Mouse (Mus musculus): ENCODE measurements around the gene Dnali1. TPM values are rescaled to one million over a fixed set of nuclear protein-coding genes. Genes with fewer than 3 reads are reported as not detected.

Gene Dnali1
- polyA plus RNA-seq (2017; shearing (Covaris generic)), result not detected

GRCm38 (mm10) chr4:125065517-125066307 lies at the start of gene Dnali1:
Dnali1 (minus strand) TSS chr4:125065703.

DNA sequence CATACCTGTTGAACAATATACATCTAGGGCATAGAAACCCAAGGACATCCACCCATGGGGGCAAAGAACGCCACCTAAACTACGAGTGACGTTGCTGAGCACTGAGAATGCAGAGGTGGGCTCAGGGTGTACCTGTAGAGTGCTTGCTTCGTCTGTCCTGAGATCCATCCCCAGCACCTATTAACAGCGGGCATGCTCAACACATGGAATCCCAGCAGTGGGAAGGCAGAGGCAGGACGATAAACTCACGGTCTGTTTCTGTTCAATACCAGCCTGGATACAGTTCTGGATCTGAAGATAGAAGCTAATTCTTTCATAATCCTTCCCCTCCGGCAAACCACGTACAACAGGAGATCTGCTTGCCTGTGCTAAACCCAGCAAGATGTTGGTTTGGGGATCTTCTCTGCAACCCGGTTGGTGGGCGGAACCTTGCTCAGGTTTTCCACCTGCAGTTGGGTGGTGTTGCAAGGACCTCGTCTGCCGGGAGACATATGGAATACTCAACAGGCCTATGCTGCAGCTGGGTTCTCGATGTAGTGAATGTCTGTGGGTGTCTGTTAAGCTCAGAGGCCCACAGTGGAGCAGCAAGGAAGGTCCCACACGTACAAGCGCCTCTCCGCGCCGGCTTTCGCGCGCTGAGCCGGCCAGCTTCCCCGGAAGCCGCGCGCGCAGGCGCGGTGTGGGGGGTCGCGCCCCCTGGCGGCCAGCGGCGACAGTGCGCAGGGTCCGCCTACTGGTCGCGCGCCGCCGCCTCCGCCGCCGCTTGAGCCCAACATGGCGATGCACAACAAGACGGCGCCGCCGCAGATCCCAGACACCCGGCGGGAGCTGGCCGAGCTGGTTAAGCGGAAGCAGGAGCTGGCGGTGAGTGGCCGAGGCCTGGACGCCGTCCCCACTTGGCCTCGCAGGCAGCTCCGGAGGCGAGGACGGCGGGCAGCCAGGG lies 19.2 kb upstream of the Dnali1 start, which contains the start of gene Meaf6:
Gene Meaf6 (plus strand): TSS at position 732 of the 943 bp plus-strand sequence.

DNA sequence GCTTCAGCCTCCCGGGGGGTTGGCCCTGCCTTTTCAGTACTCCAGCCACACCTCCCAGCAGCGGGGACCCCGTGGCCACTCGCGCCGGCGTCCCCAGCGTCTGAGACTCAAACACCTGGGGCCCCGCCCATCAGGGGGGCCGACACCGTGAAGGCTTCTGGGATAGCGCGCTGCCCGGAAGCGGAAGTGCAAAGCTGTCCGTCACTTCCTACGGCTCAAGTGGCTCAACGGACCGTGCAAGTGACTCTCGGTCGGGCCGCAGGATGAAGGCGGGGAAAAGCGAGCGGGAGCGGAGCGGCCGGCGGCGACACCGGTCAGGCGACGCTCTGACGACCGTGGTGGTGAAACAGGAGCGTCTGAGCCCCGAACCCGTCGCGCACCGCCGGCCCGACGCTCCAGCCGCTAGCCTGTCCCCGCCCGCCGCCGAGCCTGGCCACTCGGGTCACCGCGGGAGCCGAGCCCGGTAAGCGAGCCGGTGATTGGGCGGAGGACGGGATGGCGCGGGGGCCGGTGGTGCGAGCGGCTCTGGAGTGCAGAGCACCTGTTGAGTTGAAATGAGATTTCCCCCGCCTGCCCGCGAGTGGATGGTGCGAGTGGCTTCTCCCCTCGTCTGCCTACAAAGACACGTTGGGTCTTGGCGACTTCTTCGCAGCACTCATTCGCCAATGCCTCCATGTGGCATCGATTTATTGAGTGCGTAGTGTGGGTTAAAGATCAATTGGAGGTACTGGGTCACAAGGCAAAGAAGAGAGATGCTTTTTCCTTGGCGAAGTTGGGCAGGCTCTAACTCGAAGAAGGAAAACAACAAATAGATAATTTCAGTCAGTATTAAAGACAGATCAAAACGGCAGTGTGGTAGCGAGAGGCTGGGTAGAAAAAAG lies 1.2 kb upstream of the Dnali1 start, which contains the start of gene Snip1:
Gene Snip1 (plus strand): TSS at position 183 of the 881 bp plus-strand sequence.

DNA sequence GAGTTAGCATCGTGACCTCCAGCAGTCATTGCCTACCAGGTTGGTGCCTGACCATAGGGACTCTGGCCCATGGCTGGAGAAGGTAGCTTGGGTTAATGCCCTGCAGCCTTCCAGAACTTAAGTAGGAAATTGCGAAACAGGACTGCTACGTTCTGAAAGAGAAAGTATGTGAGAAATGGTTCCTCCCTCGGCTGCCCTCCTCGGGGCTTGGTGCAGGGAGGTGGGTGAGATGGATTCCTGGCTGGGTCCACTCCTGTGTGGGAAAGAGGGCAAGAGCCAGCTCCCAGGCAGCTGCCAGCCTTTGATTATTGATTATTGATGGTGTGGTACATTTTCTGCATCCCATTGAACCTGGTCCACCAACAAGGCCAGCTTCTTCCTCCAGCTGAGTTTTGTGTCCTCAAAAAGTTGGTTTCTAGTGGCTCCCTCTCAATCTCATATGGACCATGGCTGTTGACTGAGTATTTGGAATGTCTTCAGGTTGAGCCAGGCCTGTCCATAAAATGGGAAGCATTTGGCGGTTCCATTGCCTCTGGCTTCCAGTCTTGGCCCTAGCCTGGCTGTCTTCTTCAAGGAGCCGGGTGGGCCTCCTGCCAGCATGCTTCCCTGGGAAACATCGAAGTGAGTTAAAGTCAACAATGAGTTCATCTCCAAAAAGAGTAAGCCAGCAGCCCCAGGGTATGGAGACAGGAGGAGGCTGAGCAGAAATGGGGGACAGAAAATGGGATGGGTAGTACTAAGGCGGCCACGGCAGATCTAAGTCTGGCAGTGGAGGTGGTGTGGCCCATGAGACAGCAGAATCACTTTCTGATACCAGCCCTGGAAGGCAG lies 49.5 kb downstream of the Dnali1 start, which contains the start of gene Gnl2:
Gene Gnl2 (plus strand): TSS at position 780 of the 830 bp plus-strand sequence.

Other genes starting within 250 kb of the Dnali1 start
- gene Yrdc, start 215.0 kb downstream of the Dnali1 start, polyA plus RNA-seq (2017; shearing (Covaris generic)), result 10 to 100 TPM; 66.2 to 98.8 TPM
- 10 to 100 TPM; 24.1 to 36.1 TPM for gene 1110065P20Rik, start 214.5 kb downstream of the Dnali1 start, polyA plus RNA-seq (2017; shearing (Covaris generic))
- 1 to 10 TPM; 1.8 to 2.5 TPM for gene Maneal, start 203.5 kb downstream of the Dnali1 start, polyA plus RNA-seq (2017; shearing (Covaris generic))
- gene Epha10, start 184.8 kb downstream of the Dnali1 start, polyA plus RNA-seq (2017; shearing (Covaris generic)), result under 1 TPM in 1 of 2 experiments, not detected in 1; 0.12 TPM
- gene 9930104L06Rik, start 128.7 kb downstream of the Dnali1 start, polyA plus RNA-seq (2017; shearing (Covaris generic)), result 1 to 10 TPM; 6.3 to 9.8 TPM
- 10 to 100 TPM; 25.4 to 26.0 TPM for gene Cdca8, start 126.4 kb downstream of the Dnali1 start, polyA plus RNA-seq (2017; shearing (Covaris generic))
- gene Rspo1, start 79.3 kb downstream of the Dnali1 start, polyA plus RNA-seq (2017; shearing (Covaris generic)), result not detected
- 10 to 100 TPM; 71.1 to 88.8 TPM for gene Gnl2, start 49.1 kb downstream of the Dnali1 start, polyA plus RNA-seq (2017; shearing (Covaris generic))
- 10 to 100 TPM; 32.9 to 48.8 TPM for gene Snip1, start 969 bp upstream of the Dnali1 start, polyA plus RNA-seq (2017; shearing (Covaris generic))
- gene Meaf6, start 19.4 kb upstream of the Dnali1 start, polyA plus RNA-seq (2017; shearing (Covaris generic)), result 10 to 100 TPM; 47.4 to 53.2 TPM
- gene Zc3h12a, start 62.1 kb upstream of the Dnali1 start, polyA plus RNA-seq (2017; shearing (Covaris generic)), result 10 to 100 TPM; 22.7 to 26.8 TPM